Mouse (Mus musculus) C2C12 (cell line): ENCODE data around the gene Gsto1.

Source experiments
- CTCF ChIP-seq: IDR thresholded peaks from one replicate; pipeline ENCODE4 v1.5.1; 2011; ENCODE audit not compliant: control insufficient read depth, insufficient read depth, insufficient read length
- MYOD1 ChIP-seq: IDR thresholded peaks from one replicate; pipeline ENCODE4 v1.6.1; 2011; ENCODE audit warnings: low read depth; ENCODE audit not compliant: control insufficient read depth, insufficient read length

DNA sequence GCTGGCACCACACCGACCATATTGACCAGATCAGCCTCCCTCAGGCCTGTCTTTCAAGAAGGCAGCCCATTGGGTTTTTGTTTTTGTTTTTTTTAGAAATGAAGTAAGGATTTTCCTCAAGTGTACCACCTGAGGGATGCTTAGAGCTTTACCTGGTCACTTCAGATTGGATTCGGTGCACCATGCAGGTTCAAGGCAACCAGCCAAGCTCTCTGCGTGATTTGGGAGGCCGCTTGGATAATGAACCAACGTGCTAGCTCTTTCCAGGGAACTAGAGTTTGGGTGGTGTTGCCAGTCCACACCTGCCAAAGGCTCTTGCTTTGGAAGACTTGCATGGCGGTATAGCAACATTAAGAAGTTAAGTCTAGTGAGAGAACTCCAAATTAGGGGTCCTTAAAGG, 38.3 kb downstream of the Gsto1 start:
- no peak for TF ChIP-seq CTCF
- no peak for TF ChIP-seq MYOD1
